Mouse (Mus musculus): ENCODE measurements around the gene Ascl5. TPM values are rescaled to one million over a fixed set of nuclear protein-coding genes. Genes with fewer than 3 reads are reported as not detected.

Ascl5 gene
- polyA plus RNA-seq (2012; rRNA removed) = not detected in 2 replicates

- Histone ChIP-seq H3K4me1 (ENCODE audit: control insufficient read depth, insufficient read depth, low read length) (no peaks in the 10 kb centered on the region; the same call in 1 of the 2 replicates), H3K27me3 (ENCODE audit: control insufficient read depth, insufficient read depth, low read length) (no peaks in the 10 kb centered on the region), H3K27ac (ENCODE audit: insufficient read depth, low read length) (no peak within 1 kb of the TSS), H3K4me3 (replicated peaks; ENCODE audit: insufficient read depth, low read depth, low read length) (no peak within 1 kb of the TSS)
- WGBS = 38% methylated on average over 29 of the region's 29 CpGs
- peak; percentile 16 to 28 for DNase-seq
- TF ChIP-seq POLR2A (IDR thresholded peaks at IDR 0.05; ENCODE audit: borderline replicate concordance, insufficient read depth, low read length) (no peak), CTCF (IDR thresholded peaks at IDR 0.05; ENCODE audit: borderline replicate concordance, insufficient read depth, low read depth, low read length) (no peak)
Observed at GRCm38 (mm10) chr1:136050312-136051012, at the start of gene Ascl5. Ascl5 (plus strand) TSS chr1:136050804.

GRCm38 (mm10) chr1:136001438-136001837, 49.2 kb upstream of the Ascl5 start:
- H3K4me3 ChIP-seq (replicated peaks; ENCODE audit: insufficient read depth, low read depth, low read length) = no peak overlapping the region
- H3K27me3 ChIP-seq (ENCODE audit: control insufficient read depth, insufficient read depth, low read length) = no peaks in the 10 kb centered on the region
- TF ChIP-seq POLR2A (IDR thresholded peaks at IDR 0.05; ENCODE audit: borderline replicate concordance, insufficient read depth, low read length) (no peak), CTCF (IDR thresholded peaks at IDR 0.05; ENCODE audit: borderline replicate concordance, insufficient read depth, low read depth, low read length) (no peak)
- no peak overlapping the region for H3K27ac ChIP-seq (ENCODE audit: insufficient read depth, low read length)
- no peak for DNase-seq
- H3K4me1 ChIP-seq (ENCODE audit: control insufficient read depth, insufficient read depth, low read length) = no peaks in the 10 kb centered on the region
- 95% methylated on average over 2 of the region's 2 CpGs for WGBS

DNA sequence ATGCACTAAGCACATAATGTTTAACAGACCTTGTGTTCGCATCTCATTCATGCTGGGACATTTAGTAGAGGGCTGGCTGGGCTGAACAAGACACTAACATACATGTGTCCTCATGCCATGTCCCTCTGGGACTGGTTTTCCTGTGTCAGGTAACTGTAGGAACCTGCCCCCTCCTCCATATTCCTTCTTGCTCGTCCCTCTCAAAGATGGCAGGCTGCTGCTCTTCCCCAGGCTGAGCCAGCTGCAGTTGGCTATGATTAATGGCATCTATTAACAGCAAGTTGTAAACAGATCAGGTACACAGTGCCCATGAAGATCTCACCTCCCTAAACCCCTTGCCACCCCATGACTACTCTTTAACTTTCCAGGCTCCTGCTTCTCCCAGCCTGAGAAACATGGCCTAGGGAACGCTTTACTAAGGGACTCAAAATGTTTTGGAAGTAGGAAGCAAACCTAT, 44.3 kb upstream of the Ascl5 start, which contains the start of gene Igfn1:
TSS of gene Igfn1 (minus strand) at position 51 of the 457 bp plus-strand sequence.
- no peak for TF ChIP-seq POLR2A (IDR thresholded peaks at IDR 0.05; ENCODE audit: borderline replicate concordance, insufficient read depth, low read length)
- Histone ChIP-seq H3K27me3 (ENCODE audit: control insufficient read depth, insufficient read depth, low read length) (no peaks in the 10 kb centered on the region), H3K4me1 (ENCODE audit: control insufficient read depth, insufficient read depth, low read length) (peaks cover 3% of the 10 kb centered on the region; the same call in 1 of the 2 replicates), H3K4me3 (replicated peaks; ENCODE audit: insufficient read depth, low read depth, low read length) (no peak within 1 kb of the TSS), H3K27ac (ENCODE audit: insufficient read depth, low read length) (no peak within 1 kb of the TSS)
- 94% methylated on average over 3 of the region's 3 CpGs for WGBS
- DNase-seq = no peak

- peak within 1 kb of the TSS; percentile 25 for H3K4me3 ChIP-seq (replicated peaks; ENCODE audit: insufficient read depth, low read depth, low read length)
- no peaks in the 10 kb centered on the region for H3K27me3 ChIP-seq (ENCODE audit: control insufficient read depth, insufficient read depth, low read length)
- TF ChIP-seq POLR2A (IDR thresholded peaks at IDR 0.05; ENCODE audit: borderline replicate concordance, insufficient read depth, low read length) = no peak
- TF ChIP-seq CTCF (IDR thresholded peaks at IDR 0.05; ENCODE audit: borderline replicate concordance, insufficient read depth, low read depth, low read length) = no peak
- DNase-seq = peak; percentile 45 to 46
- H3K27ac ChIP-seq (ENCODE audit: insufficient read depth, low read length) = no peak within 1 kb of the TSS
- H3K4me1 ChIP-seq (ENCODE audit: control insufficient read depth, insufficient read depth, low read length) = peaks cover 3% of the 10 kb centered on the region; the same call in 1 of the 2 replicates
- 8% methylated on average over 37 of the region's 37 CpGs for WGBS
Observed at GRCm38 (mm10) chr1:136007211-136008158, 43.1 kb upstream of the Ascl5 start, which contains the start of gene Tmem9. Tmem9 (plus strand) TSS chr1:136008150.

- WGBS = 23% methylated on average over 8 of the region's 8 CpGs
- no peaks in the 10 kb centered on the region for H3K27me3 ChIP-seq (ENCODE audit: control insufficient read depth, insufficient read depth, low read length)
- TF ChIP-seq POLR2A (IDR thresholded peaks at IDR 0.05; ENCODE audit: borderline replicate concordance, insufficient read depth, low read length) (no peak), CTCF (IDR thresholded peaks at IDR 0.05; ENCODE audit: borderline replicate concordance, insufficient read depth, low read depth, low read length) (no peak)
- no peak for DNase-seq
- H3K4me3 ChIP-seq (replicated peaks; ENCODE audit: insufficient read depth, low read depth, low read length) = no peak overlapping the region
- H3K27ac ChIP-seq (ENCODE audit: insufficient read depth, low read length) = no peak overlapping the region
- peaks cover 3% of the 10 kb centered on the region; the same call in 1 of the 2 replicates for H3K4me1 ChIP-seq (ENCODE audit: control insufficient read depth, insufficient read depth, low read length)
Observed at GRCm38 (mm10) chr1:136008159-136008533, 42.5 kb upstream of the Ascl5 start.

DNA sequence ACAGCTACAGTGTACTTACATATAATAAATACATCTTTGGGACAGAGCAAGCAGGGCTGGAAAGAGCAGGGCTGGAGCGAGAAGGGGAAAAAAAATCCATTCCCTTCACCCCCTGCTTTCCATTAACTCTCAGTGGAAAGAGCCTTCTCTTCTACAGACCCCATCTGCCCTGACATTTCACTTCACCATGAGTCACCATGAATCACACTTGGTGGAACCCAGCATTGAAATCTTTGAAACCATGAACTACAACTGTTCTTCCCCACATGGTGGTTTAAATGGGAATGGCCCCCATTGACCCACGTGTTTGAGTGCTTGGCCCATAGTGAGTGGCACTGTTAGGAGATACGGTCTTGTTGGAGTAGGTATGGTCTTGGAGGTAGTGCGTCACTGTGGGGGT, 40.4 kb upstream of the Ascl5 start:
- no peak for DNase-seq
- TF ChIP-seq CTCF (IDR thresholded peaks at IDR 0.05; ENCODE audit: borderline replicate concordance, insufficient read depth, low read depth, low read length) = no peak
- no peak for TF ChIP-seq POLR2A (IDR thresholded peaks at IDR 0.05; ENCODE audit: borderline replicate concordance, insufficient read depth, low read length)
- Histone ChIP-seq H3K27me3 (ENCODE audit: control insufficient read depth, insufficient read depth, low read length) (no peaks in the 10 kb centered on the region), H3K27ac (ENCODE audit: insufficient read depth, low read length) (no peak overlapping the region), H3K4me3 (replicated peaks; ENCODE audit: insufficient read depth, low read depth, low read length) (no peak overlapping the region), H3K4me1 (ENCODE audit: control insufficient read depth, insufficient read depth, low read length) (peaks cover 3% of the 10 kb centered on the region; the same call in 1 of the 2 replicates)
- 90% methylated on average over 4 of the region's 4 CpGs for WGBS

DNA sequence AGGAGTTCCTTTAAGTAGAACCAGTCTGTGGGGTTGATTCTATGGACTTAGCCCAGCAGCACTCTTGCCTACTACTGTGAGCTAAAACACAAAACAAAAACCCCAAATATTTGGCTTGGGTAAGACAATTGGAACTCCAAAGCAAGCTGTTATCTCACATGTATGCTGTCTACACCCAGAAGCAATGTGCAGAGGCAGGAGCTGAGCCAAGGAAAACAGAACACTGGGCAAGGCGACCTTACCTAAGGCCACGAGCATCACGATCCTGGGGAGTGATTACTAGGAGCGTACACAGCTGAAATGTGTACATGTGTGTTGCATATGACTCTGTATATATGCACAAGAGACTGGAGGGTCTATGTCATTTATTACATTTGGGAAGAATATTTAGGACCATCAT, 37.1 kb upstream of the Ascl5 start:
- Histone ChIP-seq H3K27me3 (ENCODE audit: control insufficient read depth, insufficient read depth, low read length) (no peaks in the 10 kb centered on the region), H3K4me3 (replicated peaks; ENCODE audit: insufficient read depth, low read depth, low read length) (no peak overlapping the region), H3K4me1 (ENCODE audit: control insufficient read depth, insufficient read depth, low read length) (peaks cover 4% of the 10 kb centered on the region; the same call in 1 of the 2 replicates), H3K27ac (ENCODE audit: insufficient read depth, low read length) (no peak overlapping the region)
- no peak for DNase-seq
- no peak for TF ChIP-seq CTCF (IDR thresholded peaks at IDR 0.05; ENCODE audit: borderline replicate concordance, insufficient read depth, low read depth, low read length)
- no peak for TF ChIP-seq POLR2A (IDR thresholded peaks at IDR 0.05; ENCODE audit: borderline replicate concordance, insufficient read depth, low read length)
- 82% methylated on average over 4 of the region's 4 CpGs for WGBS
